Mouse (Mus musculus) G1E-ER4 (cell line): Measurements from ENCODE around the gene Cd5. TPM values are rescaled to one million over a fixed set of nuclear protein-coding genes. Genes with fewer than 3 reads are reported as not detected.

Experiments
- GATA1 ChIP-seq: IDR thresholded peaks from one replicate; pipeline ENCODE4 v1.8.0; 2012; ENCODE audit warnings: low read length, inconsistent platforms
- polyA plus RNA-seq: library from polyadenylated mRNA; stranded (reverse); fragments of >175 nt; gene quantifications from 2 replicates; pipeline ENCODE4 v1.2.3, GENCODE M21; 2012

Cd5 gene
- polyA plus RNA-seq, 1 experiment, result not detected

- no peak for TF ChIP-seq GATA1
Observed at GRCm38 (mm10) chr19:10742565-10742964, 3.8 kb upstream of the Cd5 start.

GRCm38 (mm10) chr19:10742145-10742544, 3.3 kb upstream of the Cd5 start:
- TF ChIP-seq GATA1, result no peak

GRCm38 (mm10) chr19:10740641-10741440, 2.0 kb upstream of the Cd5 start:
- TF ChIP-seq GATA1, result no peak

GRCm38 (mm10) chr19:10739916-10740315, 1.1 kb upstream of the Cd5 start:
- TF ChIP-seq GATA1, result no peak

- TF ChIP-seq GATA1, result no peak
Observed at GRCm38 (mm10) chr19:10738038-10738437, 764 bp downstream of the Cd5 start.

GRCm38 (mm10) chr19:10735861-10736260, 2.9 kb downstream of the Cd5 start:
- TF ChIP-seq GATA1, result no peak

GRCm38 (mm10) chr19:10735061-10735460, 3.7 kb downstream of the Cd5 start:
- TF ChIP-seq GATA1, result no peak

- no peak for TF ChIP-seq GATA1
Observed at GRCm38 (mm10) chr19:10734554-10734953, 4.2 kb downstream of the Cd5 start.

GRCm38 (mm10) chr19:10733501-10734127, 5.2 kb downstream of the Cd5 start:
- TF ChIP-seq GATA1, result no peak

- no peak for TF ChIP-seq GATA1
Observed at GRCm38 (mm10) chr19:10732741-10733140, 6.1 kb downstream of the Cd5 start.

- no peak for TF ChIP-seq GATA1
Observed at GRCm38 (mm10) chr19:10731975-10732374, 6.8 kb downstream of the Cd5 start.

- TF ChIP-seq GATA1, result no peak
Observed at GRCm38 (mm10) chr19:10730469-10730868, 8.3 kb downstream of the Cd5 start.

- TF ChIP-seq GATA1, result no peak
Observed at GRCm38 (mm10) chr19:10729889-10730288, 8.9 kb downstream of the Cd5 start.

GRCm38 (mm10) chr19:10724629-10725363, 14.0 kb downstream of the Cd5 start:
- no peak for TF ChIP-seq GATA1

- no peak for TF ChIP-seq GATA1
Observed at GRCm38 (mm10) chr19:10723649-10724048, 15.2 kb downstream of the Cd5 start.

GRCm38 (mm10) chr19:10723084-10723483, 15.7 kb downstream of the Cd5 start:
- TF ChIP-seq GATA1, result no peak
